In genomic region chr1:91539246-91539645, GRCm38 (mm10) we compare ENCODE assay signal across 8 mouse cellular contexts. TPM values are rescaled to one million over a fixed set of nuclear protein-coding genes. Genes with fewer than 3 reads are reported as not detected.
A peak's percentile ranks its signal among the peaks of the same experiment; 100 is the strongest.
DNase-seq lines count a peak whose midpoint lies in the region; ATAC-seq lines count a peak whose summit lies in the region.

No protein-coding gene starts in this region.

- ATAC-seq in heart, embryonic 13.5 days (ENCODE audit: extremely low read depth, insufficient number of reproducible peaks, low FRiP score, low TSS enrichment) = no peak
- no peak for ATAC-seq in midbrain, embryonic 13.5 days

- H3K4me2 ChIP-seq in heart, embryonic 13.5 days = peak overlapping the region; percentile 94
- peak overlapping the region; percentile 94 for H3K4me2 ChIP-seq in midbrain, embryonic 13.5 days (replicated peaks)

- DNase-seq in heart, adult 11 months = no peak
- DNase-seq in embryonic facial prominence, embryonic 10.5 days (ENCODE audit: low spot score) = no peak
- peak; percentile 27 for DNase-seq in induced T-regulatory cell, adult 2 months (ENCODE audit: low read depth)
- DNase-seq in spleen, postnatal 14 days (ENCODE audit: low spot score in 2 of 2) = no peak
- no peak for DNase-seq in frontal cortex, postnatal 25 days (ENCODE audit: low spot score in 2 of 2)
- DNase-seq in embryo, embryonic 9.5 days (ENCODE audit: extremely low spot score) = no peak

- peaks cover 26% of the 10 kb centered on the region for H3K4me1 ChIP-seq in heart, embryonic 13.5 days
- H3K4me1 ChIP-seq in embryonic facial prominence, embryonic 10.5 days = peaks cover 25% of the 10 kb centered on the region
- peaks cover 21% of the 10 kb centered on the region for H3K4me1 ChIP-seq in midbrain, embryonic 13.5 days (replicated peaks)

- H3K4me3 ChIP-seq in heart, embryonic 13.5 days = peak overlapping the region; percentile 80
- peak overlapping the region; percentile 85 for H3K4me3 ChIP-seq in embryonic facial prominence, embryonic 10.5 days
- H3K4me3 ChIP-seq in midbrain, embryonic 13.5 days (replicated peaks) = peak overlapping the region; percentile 81

- H3K9ac ChIP-seq in heart, embryonic 13.5 days = peak overlapping the region; percentile 77
- peak overlapping the region; percentile 85; the same call in 1 of the 2 replicates for H3K9ac ChIP-seq in midbrain, embryonic 13.5 days (replicated peaks)

- peaks cover 31% of the 10 kb centered on the region for H3K27me3 ChIP-seq in heart, embryonic 13.5 days (replicated peaks)
- H3K27me3 ChIP-seq in embryonic facial prominence, embryonic 10.5 days (replicated peaks; ENCODE audit: low read depth, poor library complexity, severe bottlenecking) = peaks cover 48% of the 10 kb centered on the region
- peaks cover 28% of the 10 kb centered on the region for H3K27me3 ChIP-seq in midbrain, embryonic 13.5 days

- peak overlapping the region; percentile 75 for H3K27ac ChIP-seq in heart, embryonic 13.5 days (replicated peaks)
- 0 out of 2 replicates have a peak overlapping the region, but pooled peaks have one; percentile 77 for H3K27ac ChIP-seq in embryonic facial prominence, embryonic 10.5 days (replicated peaks)
- H3K27ac ChIP-seq in midbrain, embryonic 13.5 days = no peak overlapping the region

- peaks cover 3% of the 10 kb centered on the region; the same call in 1 of the 2 replicates for H3K36me3 ChIP-seq in heart, embryonic 13.5 days
- peaks cover 4% of the 10 kb centered on the region; the same call in 1 of the 2 replicates for H3K36me3 ChIP-seq in embryonic facial prominence, embryonic 10.5 days (replicated peaks)
- peaks cover 5% of the 10 kb centered on the region for H3K36me3 ChIP-seq in midbrain, embryonic 13.5 days

- 22% methylated on average over 6 of the region's 6 CpGs for WGBS in heart, embryonic 13.5 days
- WGBS in embryonic facial prominence, embryonic 10.5 days = 33% methylated on average over 6 of the region's 6 CpGs
- WGBS in midbrain, embryonic 13.5 days = 24% methylated on average over 6 of the region's 6 CpGs

- H3K9me3 ChIP-seq in heart, embryonic 13.5 days = no peaks in the 10 kb centered on the region
- H3K9me3 ChIP-seq in embryonic facial prominence, embryonic 10.5 days = no peaks in the 10 kb centered on the region
- H3K9me3 ChIP-seq in midbrain, embryonic 13.5 days = no peaks in the 10 kb centered on the region

RNA-seq across cellular contexts. Expression of gene Asb1, which starts 1.1 kb away (rescaled TPM):
- polyA plus RNA-seq in heart, embryonic 13.5 days (2015; fragmentation: Nextera tagmentation; extraction: Ambion mirVana) = 5.3 and 5.5 TPM in 2 replicates
- polyA plus RNA-seq in embryonic facial prominence, embryonic 10.5 days (2016; fragmentation: Nextera tagmentation; extraction: Ambion mirVana) = 6.5 and 7.3 TPM in 2 replicates
- polyA plus RNA-seq in midbrain, embryonic 13.5 days (2015; fragmentation: Nextera tagmentation; extraction: Ambion mirVana) = 10.9 TPM in 2 replicates

RNA-seq across cellular contexts. Expression of gene Traf3ip1, which starts 44.8 kb away (rescaled TPM):
- 3.8 and 4.3 TPM in 2 replicates for polyA plus RNA-seq in heart, embryonic 13.5 days (2015; fragmentation: Nextera tagmentation; extraction: Ambion mirVana)
- 12.4 and 14.1 TPM in 2 replicates for polyA plus RNA-seq in embryonic facial prominence, embryonic 10.5 days (2016; fragmentation: Nextera tagmentation; extraction: Ambion mirVana)
- polyA plus RNA-seq in midbrain, embryonic 13.5 days (2015; fragmentation: Nextera tagmentation; extraction: Ambion mirVana) = 10.8 and 11.3 TPM in 2 replicates
